Mouse (Mus musculus) CH12.LX (cell line): ENCODE measurements around the gene Serpinb1c. TPM values are rescaled to one million over a fixed set of nuclear protein-coding genes. Genes with fewer than 3 reads are reported as not detected.

Experiments
- DNase-seq: peaks from one replicate; pipeline ENCODE4 v3.0.0-alpha.2; 2013; ENCODE audit errors: extremely low read depth
- H3K27ac ChIP-seq: 2 replicates; pipeline ENCODE4 v1.5.1; 2012; ENCODE audit warnings: low read depth, mild to moderate bottlenecking, control low read depth, moderate library complexity; ENCODE audit not compliant: insufficient read depth
- H3K27me3 ChIP-seq: replicated peaks from 2 replicates; pipeline ENCODE3; 2012; ENCODE audit warnings: inconsistent platforms
- H3K36me3 ChIP-seq, 2 experiments: replicated peaks in 1 of 2; 2 replicates each; pipeline versions ENCODE3 to v1.6.1; 2012; ENCODE audit warnings: inconsistent platforms in 1 of 2, low read length in 1 of 2, mild to moderate bottlenecking in 1 of 2, mixed read lengths in 1 of 2, moderate library complexity in 1 of 2; ENCODE audit not compliant: control insufficient read depth in 1 of 2, insufficient read depth in 1 of 2
- H3K4me1 ChIP-seq, 2 experiments: 2 replicates each; pipeline ENCODE4 v1.6.1; 2012; ENCODE audit warnings: inconsistent platforms in 1 of 2, moderate library complexity in 1 of 2; ENCODE audit not compliant: insufficient read depth in 2 of 2, control insufficient read depth in 1 of 2
- H3K4me2 ChIP-seq: 2 replicates; pipeline ENCODE4 v1.6.1; 2012; ENCODE audit warnings: low read depth, mild to moderate bottlenecking, control low read depth; ENCODE audit not compliant: poor library complexity, insufficient read depth, severe bottlenecking
- H3K4me3 ChIP-seq, 3 experiments: fragments of 150-350 bp in 1 of 3; sonication (generic) in 1 of 3; replicated peaks in 1 of 3; 2 replicates each; pipeline versions ENCODE3 to v1.5.1; 2011 to 2012; ENCODE audit warnings: low read depth in 2 of 3, low read length in 2 of 3, mild to moderate bottlenecking in 2 of 3, moderate library complexity in 2 of 3, control low read depth in 1 of 3, improper control_type of control experiment in 1 of 3, inconsistent platforms in 1 of 3, mixed read lengths in 1 of 3; ENCODE audit not compliant: poor library complexity in 1 of 3
- H3K79me2 ChIP-seq: replicated peaks from 2 replicates; pipeline ENCODE4 v1.6.1; 2012; ENCODE audit warnings: mild to moderate bottlenecking, moderate library complexity; ENCODE audit not compliant: control insufficient read depth, poor library complexity, insufficient read depth, severe bottlenecking; ENCODE audit errors: extremely low read depth
- H3K9ac ChIP-seq: 2 replicates; pipeline ENCODE4 v1.6.1; 2012; ENCODE audit warnings: low read depth, mild to moderate bottlenecking, control low read depth, moderate library complexity; ENCODE audit not compliant: insufficient read depth
- H3K9me3 ChIP-seq: replicated peaks from 2 replicates; pipeline ENCODE3; 2012; ENCODE audit warnings: low read length, inconsistent platforms, mixed read lengths
- BHLHE40 ChIP-seq: IDR thresholded peaks from 2 replicates; pipeline ENCODE4 v1.6.1; 2011; ENCODE audit warnings: mild to moderate bottlenecking, low read depth, low read length, improper control_type of control experiment
- CTCF ChIP-seq, 2 experiments: IDR thresholded peaks in 1 of 2; conservative IDR thresholded peaks in 1 of 2; 2 replicates each; pipeline ENCODE4 v1.5.1; 2011 to 2012; ENCODE audit warnings: low read depth in 2 of 2, low read length in 2 of 2, improper control_type of control experiment in 1 of 2, inconsistent platforms in 1 of 2, mild to moderate bottlenecking in 1 of 2, moderate library complexity in 1 of 2
- ELF1 ChIP-seq: IDR thresholded peaks from 2 replicates; pipeline ENCODE4 v1.6.1; 2014; ENCODE audit warnings: low read depth, mild to moderate bottlenecking, inconsistent platforms, low read length, improper control_type of control experiment
- EP300 ChIP-seq: IDR thresholded peaks from 2 replicates; pipeline ENCODE4 v1.6.1; 2011; ENCODE audit warnings: low read length, improper control_type of control experiment
- ETS1 ChIP-seq: conservative IDR thresholded peaks from 2 replicates; pipeline ENCODE4 v1.6.1; 2012; ENCODE audit warnings: low read depth, mild to moderate bottlenecking, inconsistent platforms, low read length, improper control_type of control experiment, moderate library complexity
- IRF4 ChIP-seq: IDR thresholded peaks from 2 replicates; pipeline ENCODE4 v1.6.1; 2014; ENCODE audit warnings: low read depth, mild to moderate bottlenecking, inconsistent platforms, low read length, improper control_type of control experiment
- JUN ChIP-seq: IDR thresholded peaks from 2 replicates; pipeline ENCODE4 v1.6.1; 2011; ENCODE audit warnings: low read depth, mild to moderate bottlenecking, low read length, improper control_type of control experiment, moderate library complexity; ENCODE audit not compliant: insufficient read depth
- JUND ChIP-seq: conservative IDR thresholded peaks from 2 replicates; pipeline ENCODE4 v1.6.1; 2011; ENCODE audit warnings: low read depth, low read length, improper control_type of control experiment
- MAFK ChIP-seq: IDR thresholded peaks from 2 replicates; pipeline ENCODE4 v1.6.1; 2011; ENCODE audit warnings: low read length, improper control_type of control experiment; ENCODE audit not compliant: insufficient replicate concordance
- MAX ChIP-seq: IDR thresholded peaks from 2 replicates; pipeline ENCODE4 v1.6.1; 2011; ENCODE audit warnings: low read length, improper control_type of control experiment
- MAZ ChIP-seq: IDR thresholded peaks from 2 replicates; pipeline ENCODE4 v1.6.1; 2012; ENCODE audit warnings: low read depth, mild to moderate bottlenecking, inconsistent platforms, low read length, improper control_type of control experiment, moderate library complexity
- MEF2A ChIP-seq: IDR thresholded peaks from 2 replicates; pipeline ENCODE4 v1.6.1; 2014; ENCODE audit warnings: low read depth, mild to moderate bottlenecking, inconsistent platforms, low read length, improper control_type of control experiment, borderline replicate concordance
- MXI1 ChIP-seq: IDR thresholded peaks from 2 replicates; pipeline ENCODE4 v1.6.1; 2011; ENCODE audit warnings: mild to moderate bottlenecking, low read depth, low read length, improper control_type of control experiment
- MYC ChIP-seq: IDR thresholded peaks from 2 replicates; pipeline ENCODE4 v1.6.1; 2011; ENCODE audit warnings: low read depth, mild to moderate bottlenecking, improper control_type of control experiment, low read length
- NELFE ChIP-seq: IDR thresholded peaks from 2 replicates; pipeline ENCODE4 v1.6.1; 2011; ENCODE audit warnings: low read depth, low read length, improper control_type of control experiment
- PAX5 ChIP-seq: IDR thresholded peaks from 2 replicates; pipeline ENCODE4 v1.6.1; 2012; ENCODE audit warnings: low read length, inconsistent platforms, mixed read lengths
- POLR2A ChIP-seq: IDR thresholded peaks from 2 replicates; pipeline ENCODE4 v1.6.1; 2011; ENCODE audit warnings: low read depth, mild to moderate bottlenecking, improper control_type of control experiment, low read length
- SIN3A ChIP-seq: IDR thresholded peaks from 2 replicates; pipeline ENCODE4 v1.6.1; 2012; ENCODE audit warnings: low read length, improper control_type of control experiment, inconsistent platforms
- USF2 ChIP-seq: conservative IDR thresholded peaks from 2 replicates; pipeline ENCODE4 v1.6.1; 2011; ENCODE audit warnings: low read depth, low read length, improper control_type of control experiment
- ZKSCAN1 ChIP-seq: IDR thresholded peaks from 2 replicates; pipeline ENCODE4 v1.6.1; 2012; ENCODE audit warnings: low read depth, inconsistent platforms, low read length, improper control_type of control experiment, borderline replicate concordance
- dilution Hi-C: fragments of 300-500 bp; cut with MboI; formaldehyde crosslinking; loops from 2 replicates; pipeline ENCODE4 v1.14.3; 2020; ENCODE audit warnings: low sequenced_read_pairs; ENCODE audit not compliant: extremely low pct_unique_long_range_greater_than_20kb, extremely low pct_ligation_motif_present
- in situ Hi-C: fragments of 300-500 bp; cut with MboI; formaldehyde crosslinking; loops from 3 replicates; pipeline ENCODE4 v1.14.3; 2019; ENCODE audit warnings: low sequenced_read_pairs, low pct_ligation_motif_present, low pct_unique_long_range_greater_than_20kb, mixed read lengths
- polyA plus RNA-seq: library from polyadenylated mRNA; unstranded; fragments of >175 nt; gene quantifications from 2 replicates; pipeline ENCODE4 v1.2.1, GENCODE M21; 2012; ENCODE audit warnings: low read depth; ENCODE audit not compliant: insufficient read length
- total RNA-seq, 2 experiments: library from RNA; depleted of rRNA; stranded (reverse); fragments of 300-350 nt in 1 of 2; fragments of >200 nt in 1 of 2; gene quantifications; 2 replicates each; pipeline ENCODE4 v1.2.3; 2012 to 2014

Gene Serpinb1c
- total and polyA plus RNA-seq, 3 experiments = 0.27 TPM; not detected in 2

- Histone ChIP-seq H3K4me1 (no peaks in the 10 kb centered on the region), H3K27me3 (no peaks in the 10 kb centered on the region), H3K79me2 (no peaks in the 10 kb centered on the region), H3K27ac (no peak overlapping the region), H3K9ac (no peak overlapping the region), H3K4me2 (no peak overlapping the region), H3K36me3 (no peaks in the 10 kb centered on the region), H3K9me3 (no peaks in the 10 kb centered on the region), H3K4me3 (no peak overlapping the region)
- DNase-seq = no peak
- dilution Hi-C loops = no loop called here
- no peak for TF ChIP-seq MAFK
- no peak for TF ChIP-seq IRF4
- in situ Hi-C loops = no loop called here
Measured at GRCm38 (mm10) chr13:32884755-32885154, 13.3 kb downstream of the Serpinb1c start.

GRCm38 (mm10) chr13:32873862-32874261 is 24.1 kb downstream of the Serpinb1c start:
- H3K4me3 ChIP-seq = no peak overlapping the region
- H3K4me2 ChIP-seq = no peak overlapping the region
- dilution Hi-C loops = no loop called here
- no peaks in the 10 kb centered on the region for H3K27me3 ChIP-seq
- H3K9ac ChIP-seq = no peak overlapping the region
- peaks cover 0 to 10% of the 10 kb centered on the region in 2 experiments; a peak in 2 of 4 replicates for H3K4me1 ChIP-seq
- TF ChIP-seq ZKSCAN1 (no peak), ETS1 (no peak), EP300 (no peak), SIN3A (no peak), USF2 (no peak), MAX (no peak), CTCF (conservative IDR thresholded peaks at IDR 0.05 in 1 of 2, IDR thresholded peaks at IDR 0.05 in 1 of 2; ENCODE audit: low read depth in 2 of 2, low read length in 2 of 2) (no peak), MXI1 (no peak), JUN (no peak), BHLHE40 (no peak), MYC (no peak), MAFK (no peak), PAX5 (no peak), POLR2A (no peak), NELFE (no peak), ELF1 (no peak), JUND (no peak), MAZ (no peak), MEF2A (no peak)
- H3K79me2 ChIP-seq = no peaks in the 10 kb centered on the region
- H3K36me3 ChIP-seq = no peaks in the 10 kb centered on the region
- peaks cover 4% of the 10 kb centered on the region for H3K9me3 ChIP-seq
- in situ Hi-C loops = loop anchor here (25.0 kb wide), 1 partner anchor 1038 kb away; the partner anchor contains the start of gene Serpinb6c
- H3K27ac ChIP-seq = no peak overlapping the region
- DNase-seq = no peak
